Mouse (Mus musculus) CD4-positive naive resting alpha-beta T cell, adult 57 days (primary cell): ENCODE results near the gene Gm20903. TPM values are rescaled to one million over a fixed set of nuclear protein-coding genes. Genes with fewer than 3 reads are reported as not detected.

Experiments used
- total RNA-seq: library from RNA; stranded (reverse); gene quantifications from one replicate; pipeline ENCODE4 v1.2.4, GENCODE M21; 2023

Gm20903 gene
- total RNA-seq = not detected

GRCm38 (mm10) chrY:73669015-73669414 lies at the start of gene Gm20903:
Gm20903 (plus strand) TSS chrY:73669315.

